Mouse (Mus musculus) brain, embryonic 18.5 days (tissue): ENCODE results near the gene AC124108.1.
"Not testable (repeated sequence)": the region's sequence is repeated elsewhere in the genome, so short reads cannot be mapped to it uniquely, and the experiment has no call there.

Source experiments
- DNase-seq: peaks from one replicate; pipeline ENCODE4 v3.0.0-alpha.2; 2012; ENCODE audit warnings: low read depth, low spot score

AC124108.1 gene

GRCm38 (mm10) chr1:132191093-132191785 lies at the start of gene AC124108.1, which contains the start of gene Lemd1:
TSS of gene AC124108.1 (plus strand) at chr1:132191457.
TSS of gene Lemd1 (plus strand) at chr1:132191431.
- DNase-seq: no peak

- DNase-seq: no peak
Measured at GRCm38 (mm10) chr1:132141753-132142152, 49.5 kb upstream of the AC124108.1 start.

- DNase-seq: no peak
Measured at GRCm38 (mm10) chr1:132143079-132143478, 48.2 kb upstream of the AC124108.1 start.

- no peak for DNase-seq
Measured at GRCm38 (mm10) chr1:132143730-132144129, 47.5 kb upstream of the AC124108.1 start.

- peak; percentile 77 for DNase-seq
Measured at GRCm38 (mm10) chr1:132144223-132144622, 47.0 kb upstream of the AC124108.1 start.

GRCm38 (mm10) chr1:132144837-132145236 lies 46.4 kb upstream of the AC124108.1 start:
- DNase-seq: no peak

- DNase-seq: no peak
Measured at GRCm38 (mm10) chr1:132145973-132146685, 45.1 kb upstream of the AC124108.1 start.

GRCm38 (mm10) chr1:132149410-132149809 lies 41.8 kb upstream of the AC124108.1 start:
- DNase-seq: no peak

GRCm38 (mm10) chr1:132150171-132150570 lies 41.1 kb upstream of the AC124108.1 start:
- DNase-seq: no peak

- no peak for DNase-seq
Measured at GRCm38 (mm10) chr1:132150817-132151601, 40.2 kb upstream of the AC124108.1 start.

GRCm38 (mm10) chr1:132151908-132152307 lies 39.3 kb upstream of the AC124108.1 start:
- no peak for DNase-seq

- no peak for DNase-seq
Measured at GRCm38 (mm10) chr1:132153086-132153690, 38.1 kb upstream of the AC124108.1 start.

- no peak for DNase-seq
Measured at GRCm38 (mm10) chr1:132153691-132154090, 37.6 kb upstream of the AC124108.1 start.

- DNase-seq: peak; percentile 32
Measured at GRCm38 (mm10) chr1:132155737-132156136, 35.5 kb upstream of the AC124108.1 start.

- DNase-seq: peak; percentile 49
Measured at GRCm38 (mm10) chr1:132157016-132157781, 34.1 kb upstream of the AC124108.1 start.

GRCm38 (mm10) chr1:132157808-132158207 lies 33.4 kb upstream of the AC124108.1 start:
- DNase-seq: no peak

GRCm38 (mm10) chr1:132158741-132159140 lies 32.5 kb upstream of the AC124108.1 start:
- no peak for DNase-seq

- no peak for DNase-seq
Measured at GRCm38 (mm10) chr1:132159681-132160080, 31.6 kb upstream of the AC124108.1 start.

GRCm38 (mm10) chr1:132161211-132161880 lies 29.9 kb upstream of the AC124108.1 start:
- DNase-seq: no peak

- DNase-seq: not testable (repeated sequence)
Measured at GRCm38 (mm10) chr1:132162618-132163017, 28.6 kb upstream of the AC124108.1 start.
